Mouse (Mus musculus): Measurements from ENCODE around the gene Ncoa4.

DNA sequence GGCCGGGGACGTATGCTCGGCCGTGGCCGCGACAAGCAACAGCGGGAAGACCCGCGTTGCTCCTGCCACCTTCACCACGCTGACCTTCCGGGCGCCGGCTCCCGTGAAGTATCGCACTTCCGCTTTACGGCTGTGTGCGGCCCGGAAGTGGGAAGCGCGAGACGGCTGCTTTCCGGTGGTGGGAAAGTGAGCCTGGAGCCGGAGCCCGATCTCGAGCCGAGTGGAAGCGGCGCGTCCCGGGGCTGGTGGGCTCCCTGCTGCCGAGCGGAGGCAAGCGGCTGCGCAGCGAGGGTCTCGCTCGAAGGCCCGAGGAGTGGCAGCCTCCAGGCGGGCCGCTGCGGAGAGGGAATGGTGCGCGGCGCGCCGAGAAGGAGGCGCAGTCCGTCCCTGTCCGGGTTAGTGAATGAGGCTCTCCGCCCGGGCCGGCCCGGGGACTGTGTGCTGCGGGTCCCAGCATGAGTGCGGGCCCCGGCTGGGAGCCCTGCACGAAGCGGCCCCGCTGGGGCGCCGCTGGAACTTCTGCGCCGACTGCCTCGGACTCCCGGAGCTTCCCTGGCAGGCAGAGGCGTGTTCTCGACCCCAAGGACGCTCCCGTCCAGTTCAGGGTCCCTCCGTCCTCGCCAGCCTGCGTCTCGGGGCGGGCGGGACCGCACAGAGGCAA, 42.3 kb downstream of the Ncoa4 start, which contains the start of the genes Timm23 and Parg:
- no peak for TF ChIP-seq POLR2A (IDR thresholded peaks at IDR 0.05; ENCODE audit: low read depth, low read length)
- no peak for TF ChIP-seq CTCF (IDR thresholded peaks at IDR 0.05; ENCODE audit: extremely low read depth, insufficient read length, insufficient replicate concordance, low read depth, low read length)

Measured in small intestine, adult 2 months (tissue).